Mouse (Mus musculus): ENCODE data around the gene Gpr179. TPM values are rescaled to one million over a fixed set of nuclear protein-coding genes. Genes with fewer than 3 reads are reported as not detected.

The Gpr179 gene
- 0.13 and 0.18 TPM in 2 replicates for polyA plus RNA-seq (2016; fragmentation: Nextera tagmentation; extraction: Ambion mirVana)

DNA sequence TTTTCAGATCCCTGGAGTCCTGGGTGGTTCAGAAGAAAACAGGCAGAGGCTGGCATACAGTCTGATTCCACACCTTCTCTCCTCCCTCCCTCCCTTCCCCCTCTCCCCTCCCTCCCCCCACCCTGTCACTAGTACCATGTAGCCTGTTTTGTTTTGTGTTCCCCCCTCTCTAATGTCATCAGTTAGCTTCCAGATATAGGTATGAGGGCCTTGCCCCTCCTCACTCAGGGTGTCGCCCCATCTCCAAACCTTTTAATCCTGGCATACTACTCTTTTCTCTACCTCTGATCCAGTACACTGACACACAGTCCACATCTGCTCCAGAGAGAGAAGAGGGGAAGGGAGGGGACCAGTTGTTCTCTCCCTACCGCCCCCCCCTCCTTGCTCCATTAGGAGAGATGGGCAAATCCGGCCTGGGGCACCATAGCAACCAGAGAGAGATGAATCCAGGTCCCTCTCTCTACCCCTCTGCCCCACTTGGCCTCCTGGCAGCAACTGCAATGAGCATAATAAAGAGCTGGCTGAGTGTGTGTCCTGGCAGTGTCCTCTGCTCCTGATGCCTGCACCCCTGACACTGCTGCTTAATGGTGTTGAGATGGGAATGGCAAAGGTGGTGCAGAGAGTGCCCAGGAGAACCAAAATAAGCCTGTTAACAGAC is at the start of gene Gpr179:
Gene Gpr179, minus strand, starts transcription at position 51 of the 658 bp plus-strand sequence.
- ATAC-seq (ENCODE audit: low FRiP score, low read depth) = no peak
- Histone ChIP-seq H3K4me2 (replicated peaks) (no peak within 1 kb of the TSS), H3K27me3 (no peaks in the 10 kb centered on the region; the same call in 1 of the 2 replicates), H3K4me3 (no peak within 1 kb of the TSS), H3K4me1 (peaks cover 24% of the 10 kb centered on the region), H3K27ac (replicated peaks) (no peak within 1 kb of the TSS), H3K9ac (replicated peaks) (no peak within 1 kb of the TSS), H3K36me3 (no peaks in the 10 kb centered on the region), H3K9me3 (no peaks in the 10 kb centered on the region)
- WGBS = 62% methylated on average over 3 of the region's 3 CpGs

GRCm38 (mm10) chr11:97401082-97401481 is 49.2 kb upstream of the Gpr179 start:
- Histone ChIP-seq H3K9me3 (no peaks in the 10 kb centered on the region), H3K4me3 (no peak overlapping the region), H3K27ac (replicated peaks) (peak overlapping the region; percentile 40), H3K9ac (replicated peaks) (no peak overlapping the region), H3K36me3 (peaks cover 6% of the 10 kb centered on the region; the same call in 1 of the 2 replicates), H3K4me1 (peaks cover 40% of the 10 kb centered on the region), H3K27me3 (peaks cover 43% of the 10 kb centered on the region), H3K4me2 (replicated peaks) (peak overlapping the region; percentile 51)
- 12% methylated on average over 5 of the region's 6 CpGs for WGBS
- peak; percentile 9; the same call in 1 of the 2 replicates for ATAC-seq (ENCODE audit: low FRiP score, low read depth)

DNA sequence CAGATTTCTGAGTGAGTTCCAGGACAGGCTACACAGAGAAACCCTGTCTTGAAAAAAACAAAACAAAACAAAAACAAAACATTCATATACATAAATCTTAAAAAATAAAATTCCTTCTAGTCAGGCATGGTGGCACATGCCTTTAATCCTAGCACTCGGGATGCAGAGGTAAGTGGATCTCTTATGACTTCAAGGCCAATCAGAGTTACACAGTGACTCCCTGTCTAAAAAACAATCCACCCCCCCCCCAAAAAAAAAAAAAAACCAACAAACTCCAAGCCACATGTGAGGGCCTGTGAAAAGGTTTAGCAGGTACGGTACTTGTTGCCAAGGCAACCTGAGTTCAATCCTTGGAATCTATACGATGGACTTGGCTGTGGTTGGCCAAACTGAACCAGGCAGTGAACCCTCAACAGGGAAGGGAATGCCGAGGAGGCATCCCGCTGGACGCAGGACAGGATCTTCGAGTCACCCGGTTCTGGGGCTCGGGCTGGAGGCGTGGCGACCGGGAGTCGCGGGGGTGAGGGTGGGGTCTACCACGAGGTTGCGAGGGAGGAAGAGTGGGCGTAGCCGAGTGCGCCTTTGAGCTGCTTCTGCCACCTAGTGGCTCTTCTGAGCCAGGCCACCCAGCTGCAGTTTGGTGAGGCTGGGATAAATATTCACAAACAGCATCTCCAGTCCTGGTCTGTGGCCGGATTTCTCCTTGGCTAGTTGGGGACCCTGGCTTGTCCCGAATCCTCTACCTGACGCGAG is 48.3 kb upstream of the Gpr179 start:
- peak overlapping the region; percentile 51 for H3K4me2 ChIP-seq (replicated peaks)
- peaks cover 31% of the 10 kb centered on the region for H3K4me1 ChIP-seq
- H3K4me3 ChIP-seq = peak overlapping the region; percentile 23
- H3K27me3 ChIP-seq = peaks cover 34% of the 10 kb centered on the region
- 4% methylated on average over 22 of the region's 23 CpGs for WGBS
- no peaks in the 10 kb centered on the region for H3K9me3 ChIP-seq
- peak; percentile 48 for ATAC-seq (ENCODE audit: low FRiP score, low read depth)
- H3K36me3 ChIP-seq = peaks cover 16% of the 10 kb centered on the region
- 0 out of 2 replicates have a peak overlapping the region, but pooled peaks have one; percentile 15 for H3K9ac ChIP-seq (replicated peaks)
- H3K27ac ChIP-seq (replicated peaks) = peak overlapping the region; percentile 40; the same call in 1 of the 2 replicates

GRCm38 (mm10) chr11:97398506-97398905 is 46.6 kb upstream of the Gpr179 start:
- 66% methylated on average over 2 of the region's 2 CpGs for WGBS
- Histone ChIP-seq H3K9me3 (no peaks in the 10 kb centered on the region), H3K9ac (replicated peaks) (no peak overlapping the region), H3K4me3 (no peak overlapping the region), H3K27ac (replicated peaks) (no peak overlapping the region), H3K27me3 (peaks cover 22% of the 10 kb centered on the region), H3K4me1 (peaks cover 17% of the 10 kb centered on the region), H3K36me3 (peaks cover 32% of the 10 kb centered on the region), H3K4me2 (replicated peaks) (no peak overlapping the region)
- ATAC-seq (ENCODE audit: low FRiP score, low read depth) = no peak

DNA sequence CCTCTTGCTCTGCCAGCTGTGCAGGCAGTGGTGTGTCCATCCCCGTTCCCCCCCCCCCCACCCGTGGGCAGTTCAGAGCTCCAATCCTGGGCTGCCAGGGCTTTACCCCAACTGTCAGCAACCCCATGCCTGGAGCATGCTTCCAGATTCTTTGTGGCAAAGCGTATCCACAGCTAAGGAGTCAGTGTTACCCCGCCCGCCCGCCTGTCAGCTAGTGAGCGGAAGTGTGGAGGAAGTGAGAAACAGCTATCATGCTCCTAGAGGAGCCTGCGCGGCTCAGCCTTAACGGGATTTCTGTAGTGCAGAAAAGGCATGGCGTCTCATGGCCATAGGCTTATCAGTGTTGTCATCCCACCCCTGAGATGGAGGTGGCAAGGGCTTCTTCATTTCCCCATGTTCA is 42.3 kb upstream of the Gpr179 start:
- Histone ChIP-seq H3K27me3 (no peaks in the 10 kb centered on the region), H3K4me3 (no peak overlapping the region), H3K9me3 (no peaks in the 10 kb centered on the region), H3K4me2 (replicated peaks) (no peak overlapping the region), H3K27ac (replicated peaks) (no peak overlapping the region), H3K4me1 (no peaks in the 10 kb centered on the region), H3K9ac (replicated peaks) (no peak overlapping the region), H3K36me3 (peaks cover 74% of the 10 kb centered on the region)
- ATAC-seq (ENCODE audit: low FRiP score, low read depth) = no peak
- WGBS = 88% methylated on average over 11 of the region's 11 CpGs

- Histone ChIP-seq H3K4me1 (no peaks in the 10 kb centered on the region), H3K4me3 (no peak overlapping the region), H3K9ac (replicated peaks) (no peak overlapping the region), H3K27me3 (no peaks in the 10 kb centered on the region), H3K4me2 (replicated peaks) (no peak overlapping the region), H3K27ac (replicated peaks) (no peak overlapping the region), H3K9me3 (no peaks in the 10 kb centered on the region), H3K36me3 (peaks cover 79% of the 10 kb centered on the region)
- 73% methylated on average over 11 of the region's 11 CpGs for WGBS
- no peak for ATAC-seq (ENCODE audit: low FRiP score, low read depth)
These were observed 41.8 kb upstream of the Gpr179 start for GRCm38 (mm10) chr11:97393658-97394057.

DNA sequence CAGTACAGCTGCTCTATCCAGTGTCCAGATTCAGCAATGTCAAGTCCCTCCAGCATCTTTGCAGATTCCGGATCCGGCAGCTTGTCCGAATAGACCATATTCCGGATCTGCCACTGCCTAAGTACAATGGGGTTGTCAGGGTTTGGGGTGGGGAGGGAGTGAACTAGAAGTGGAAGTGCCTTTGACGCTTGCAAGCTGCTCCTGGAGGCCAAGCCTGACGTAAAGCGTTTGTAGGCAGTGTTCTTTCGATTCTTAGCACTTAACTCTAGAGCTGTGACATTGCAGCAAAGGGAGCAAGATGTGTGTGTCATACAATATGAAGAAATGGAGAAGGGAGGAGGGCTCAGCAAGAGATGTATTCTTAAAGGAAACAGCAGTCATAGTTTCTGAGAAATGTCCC is 37.2 kb upstream of the Gpr179 start:
- 89% methylated on average over 8 of the region's 8 CpGs for WGBS
- peaks cover 76% of the 10 kb centered on the region for H3K36me3 ChIP-seq
- H3K4me3 ChIP-seq = no peak overlapping the region
- H3K4me2 ChIP-seq (replicated peaks) = no peak overlapping the region
- H3K4me1 ChIP-seq = no peaks in the 10 kb centered on the region
- no peak overlapping the region for H3K9ac ChIP-seq (replicated peaks)
- H3K9me3 ChIP-seq = no peaks in the 10 kb centered on the region
- no peaks in the 10 kb centered on the region for H3K27me3 ChIP-seq
- H3K27ac ChIP-seq (replicated peaks) = no peak overlapping the region
- ATAC-seq (ENCODE audit: low FRiP score, low read depth) = no peak

GRCm38 (mm10) chr11:97387811-97388210 is 35.9 kb upstream of the Gpr179 start:
- no peak for ATAC-seq (ENCODE audit: low FRiP score, low read depth)
- H3K4me2 ChIP-seq (replicated peaks) = no peak overlapping the region
- H3K4me3 ChIP-seq = no peak overlapping the region
- H3K27me3 ChIP-seq = no peaks in the 10 kb centered on the region
- peaks cover 75% of the 10 kb centered on the region for H3K36me3 ChIP-seq
- H3K9me3 ChIP-seq = no peaks in the 10 kb centered on the region
- no peak overlapping the region for H3K9ac ChIP-seq (replicated peaks)
- H3K4me1 ChIP-seq = no peaks in the 10 kb centered on the region
- WGBS = 90% methylated on average over 2 of the region's 2 CpGs
- H3K27ac ChIP-seq (replicated peaks) = no peak overlapping the region

DNA sequence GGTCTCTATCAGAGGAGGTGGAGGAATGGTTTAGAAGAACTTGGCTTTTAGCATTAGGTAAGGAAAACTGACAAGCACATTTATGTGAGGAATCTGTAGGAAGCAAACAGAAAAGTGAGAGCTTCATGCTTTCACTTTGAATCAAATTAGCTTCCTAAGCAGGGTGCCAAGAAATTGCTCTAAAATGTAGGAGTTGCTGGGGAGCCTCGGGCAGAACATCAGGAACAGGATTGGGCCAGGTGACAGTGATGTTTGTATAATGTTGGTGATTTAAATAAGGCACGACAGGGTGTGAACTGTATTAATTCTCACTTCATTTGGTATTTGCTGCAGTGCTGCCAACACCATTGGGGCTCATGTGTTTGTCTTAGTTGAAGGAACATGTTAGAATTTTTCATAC is 31.9 kb upstream of the Gpr179 start:
- H3K4me1 ChIP-seq = no peaks in the 10 kb centered on the region
- 74% methylated on average over 2 of the region's 2 CpGs for WGBS
- H3K27ac ChIP-seq (replicated peaks) = no peak overlapping the region
- no peaks in the 10 kb centered on the region for H3K9me3 ChIP-seq
- peaks cover 63% of the 10 kb centered on the region for H3K36me3 ChIP-seq
- ATAC-seq (ENCODE audit: low FRiP score, low read depth) = no peak
- no peak overlapping the region for H3K9ac ChIP-seq (replicated peaks)
- no peak overlapping the region for H3K4me2 ChIP-seq (replicated peaks)
- H3K4me3 ChIP-seq = no peak overlapping the region
- no peaks in the 10 kb centered on the region for H3K27me3 ChIP-seq

GRCm38 (mm10) chr11:97383017-97383416 is 31.1 kb upstream of the Gpr179 start:
- H3K4me1 ChIP-seq = no peaks in the 10 kb centered on the region
- peaks cover 69% of the 10 kb centered on the region for H3K36me3 ChIP-seq
- H3K27me3 ChIP-seq = no peaks in the 10 kb centered on the region
- no peak overlapping the region for H3K9ac ChIP-seq (replicated peaks)
- 99% methylated on average over 2 of the region's 2 CpGs for WGBS
- H3K27ac ChIP-seq (replicated peaks) = no peak overlapping the region
- ATAC-seq (ENCODE audit: low FRiP score, low read depth) = no peak
- H3K4me2 ChIP-seq (replicated peaks) = no peak overlapping the region
- H3K4me3 ChIP-seq = no peak overlapping the region
- H3K9me3 ChIP-seq = no peaks in the 10 kb centered on the region

DNA sequence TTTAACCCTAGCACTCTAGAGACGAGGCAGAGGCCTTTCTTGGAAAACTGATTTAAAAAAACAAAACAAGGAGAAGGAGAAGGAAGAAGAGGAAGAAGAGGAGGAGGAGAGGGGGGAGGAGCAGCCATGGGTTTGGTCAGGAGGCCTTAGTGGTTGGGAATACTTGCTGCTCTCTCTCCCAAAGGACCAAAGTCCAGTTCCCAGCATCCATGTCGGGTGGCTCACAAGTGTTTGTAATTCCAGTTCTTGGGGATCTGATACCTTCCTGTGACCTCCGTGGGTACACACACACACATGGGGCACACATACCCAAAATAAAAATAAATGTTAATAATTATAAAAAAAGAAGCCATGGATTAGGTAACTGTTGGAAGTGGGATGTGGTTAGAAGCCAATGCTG is 28.2 kb upstream of the Gpr179 start:
- Histone ChIP-seq H3K27me3 (no peaks in the 10 kb centered on the region), H3K9ac (replicated peaks) (no peak overlapping the region), H3K4me3 (no peak overlapping the region), H3K27ac (replicated peaks) (no peak overlapping the region), H3K36me3 (peaks cover 79% of the 10 kb centered on the region), H3K4me1 (no peaks in the 10 kb centered on the region), H3K9me3 (no peaks in the 10 kb centered on the region), H3K4me2 (replicated peaks) (no peak overlapping the region)
- WGBS = 82% methylated on average over 3 of the region's 3 CpGs
- ATAC-seq (ENCODE audit: low FRiP score, low read depth) = no peak

GRCm38 (mm10) chr11:97373402-97373801 is 21.5 kb upstream of the Gpr179 start:
- no peak overlapping the region for H3K9ac ChIP-seq (replicated peaks)
- no peak overlapping the region for H3K4me2 ChIP-seq (replicated peaks)
- no peaks in the 10 kb centered on the region for H3K9me3 ChIP-seq
- 0 out of 2 replicates have a peak, but pooled peaks cover 3% of the 10 kb centered on the region for H3K4me1 ChIP-seq
- no peak for ATAC-seq (ENCODE audit: low FRiP score, low read depth)
- H3K27ac ChIP-seq (replicated peaks) = no peak overlapping the region
- H3K27me3 ChIP-seq = no peaks in the 10 kb centered on the region
- H3K4me3 ChIP-seq = no peak overlapping the region
- WGBS = 94% methylated on average over 2 of the region's 2 CpGs
- peaks cover 51% of the 10 kb centered on the region for H3K36me3 ChIP-seq

All from midbrain, embryonic 12.5 days (tissue).